Comparison of ENCODE assay signal across 9 mouse cellular contexts in genomic region chr13:100516213-100517105, GRCm38 (mm10). TPM values are rescaled to one million over a fixed set of nuclear protein-coding genes. Genes with fewer than 3 reads are reported as not detected.
DNase-seq lines count a peak whose midpoint lies in the region; ATAC-seq lines count a peak whose summit lies in the region.
"Had no signal": no experiment of that assay in that cellular context is flagged by ENCODE, and none has a peak within 500 bp of the region (broad histone marks: within the 10 kb centered on the region; RNA-seq: fewer than 3 reads in every experiment).

No protein-coding gene starts in this region.

- no peaks in the 10 kb centered on the region for H3K9me3 ChIP-seq in embryonic facial prominence, embryonic 10.5 days
- no peaks in the 10 kb centered on the region for H3K9me3 ChIP-seq in limb, embryonic 11.5 days (ENCODE audit: control insufficient read depth, low read length)
- H3K9me3 ChIP-seq: liver, embryonic 13.5 days had no signal

- no peaks in the 10 kb centered on the region for H3K36me3 ChIP-seq in embryonic facial prominence, embryonic 10.5 days (replicated peaks)
- H3K36me3 ChIP-seq in limb, embryonic 11.5 days (ENCODE audit: control insufficient read depth, insufficient read depth, low read length) = no peaks in the 10 kb centered on the region
- H3K36me3 ChIP-seq: liver, embryonic 13.5 days had no signal

- H3K9ac ChIP-seq in limb, embryonic 11.5 days (ENCODE audit: low read length) = no peak overlapping the region
- H3K9ac ChIP-seq: liver, embryonic 13.5 days had no signal

- H3K4me2 ChIP-seq in limb, embryonic 11.5 days (ENCODE audit: low read depth, severe bottlenecking) = no peak overlapping the region
- H3K4me2 ChIP-seq: liver, embryonic 13.5 days had no signal

- H3K4me3 ChIP-seq in embryonic facial prominence, embryonic 10.5 days = no peak overlapping the region
- H3K4me3 ChIP-seq in limb, embryonic 11.5 days (ENCODE audit: low read depth, low read length) = no peak overlapping the region
- H3K4me3 ChIP-seq: liver, embryonic 13.5 days had no signal

- ATAC-seq in limb, embryonic 11.5 days (ENCODE audit: insufficient number of reproducible peaks, low FRiP score, low TSS enrichment, low read depth) = peak; percentile 62; the same call in 1 of the 2 replicates
- ATAC-seq in activated CD4-positive, CD25-positive, alpha-beta regulatory T cell, adult 4 months = no peak

- WGBS in embryonic facial prominence, embryonic 10.5 days = 48% methylated on average over 12 of the region's 12 CpGs
- WGBS in limb, embryonic 11.5 days = 42% methylated on average over 12 of the region's 12 CpGs

- peak; percentile 40 for DNase-seq in cerebellum, adult 9-10 months
- DNase-seq in cerebellum, postnatal 4 days (ENCODE audit: low spot score in 2 of 2) = no peak
- peak; percentile 49 for DNase-seq in 3134 (ENCODE audit: extremely low read depth, insufficient read length, low spot score)
- DNase-seq in embryonic facial prominence, embryonic 10.5 days (ENCODE audit: low spot score) = peak; percentile 24
- DNase-seq in limb, embryonic 11.5 days (ENCODE audit: low spot score) = peak; percentile 49
- no peak for DNase-seq in B cell, adult 2 months
- DNase-seq in left cerebral cortex, adult 11 months (ENCODE audit: low spot score) = no peak
- DNase-seq: liver, embryonic 13.5 days had no signal

- H3K4me1 ChIP-seq in embryonic facial prominence, embryonic 10.5 days = peaks cover 15% of the 10 kb centered on the region
- peaks cover 3% of the 10 kb centered on the region for H3K4me1 ChIP-seq in limb, embryonic 11.5 days (ENCODE audit: control insufficient read depth, insufficient read depth, low read length)

- peak overlapping the region; percentile 70 for H3K27ac ChIP-seq in embryonic facial prominence, embryonic 10.5 days (replicated peaks)
- H3K27ac ChIP-seq in limb, embryonic 11.5 days (replicated peaks; ENCODE audit: low read depth, low read length) = peak overlapping the region; percentile 48
- H3K27ac ChIP-seq: liver, embryonic 13.5 days had no signal

- H3K27me3 ChIP-seq in embryonic facial prominence, embryonic 10.5 days (replicated peaks; ENCODE audit: low read depth, poor library complexity, severe bottlenecking) = no peaks in the 10 kb centered on the region
- no peaks in the 10 kb centered on the region for H3K27me3 ChIP-seq in limb, embryonic 11.5 days (ENCODE audit: control insufficient read depth, insufficient read depth, low read length)
- H3K27me3 ChIP-seq: liver, embryonic 13.5 days had no signal

RNA-seq across cellular contexts. Expression of gene Gtf2h2, which starts 24.1 kb away (rescaled TPM):
- polyA plus RNA-seq in embryonic facial prominence, embryonic 10.5 days (2016; fragmentation: Nextera tagmentation; extraction: Ambion mirVana) = 83.6 and 93.1 TPM in 2 replicates
- 91.1 and 97.8 TPM in 2 replicates for polyA plus RNA-seq in limb, embryonic 11.5 days (2014; fragmentation: Nextera tagmentation; extraction: Ambion mirVana)
- 10 to 100 TPM; 52.7 to 53.1 TPM for polyA plus RNA-seq in activated CD4-positive, CD25-positive, alpha-beta regulatory T cell, adult 4 months (2017; shearing (Covaris generic))

RNA-seq across cellular contexts. Expression of gene Ocln, which starts 36.1 kb away (rescaled TPM):
- polyA plus RNA-seq in embryonic facial prominence, embryonic 10.5 days (2016; fragmentation: Nextera tagmentation; extraction: Ambion mirVana) = 6.2 and 6.5 TPM in 2 replicates
- polyA plus RNA-seq in limb, embryonic 11.5 days (2014; fragmentation: Nextera tagmentation; extraction: Ambion mirVana) = 2.0 and 2.2 TPM in 2 replicates
- polyA plus RNA-seq in activated CD4-positive, CD25-positive, alpha-beta regulatory T cell, adult 4 months (2017; shearing (Covaris generic)) = under 1 TPM; 0.22 to 0.59 TPM

Comparison
In these comparisons a context has a peak if more than half of its experiments do, and no peak if none do; other contexts are left out.
1. DNase-seq: peak in cerebellum, adult 9-10 months (single experiment), 3134 (single experiment), embryonic facial prominence, embryonic 10.5 days (single experiment) and limb, embryonic 11.5 days (single experiment); none in cerebellum, postnatal 4 days (0 of 2), B cell, adult 2 months (0 of 2) and left cerebral cortex, adult 11 months (single experiment).